Mouse (Mus musculus): ENCODE data around the gene Psg16.
"Not testable (repeated sequence)": the region's sequence is repeated elsewhere in the genome, so short reads cannot be mapped to it uniquely, and the experiment has no call there.

Psg16 gene

GRCm38 (mm10) chr7:17055287-17055946, 18.4 kb upstream of the Psg16 start:
- DNase-seq (ENCODE audit: low spot score in 2 of 2): no peak

GRCm38 (mm10) chr7:17056081-17056581, 17.7 kb upstream of the Psg16 start:
- peak; percentile 89 for DNase-seq (ENCODE audit: low spot score in 2 of 2)

GRCm38 (mm10) chr7:17056601-17057523, 17.0 kb upstream of the Psg16 start:
- peak in 1 of 2 experiments; percentile 38 for DNase-seq (ENCODE audit: low spot score in 2 of 2)

- peak; percentile 52 to 71 for DNase-seq (ENCODE audit: low spot score in 2 of 2)
Observed at GRCm38 (mm10) chr7:17058071-17058689, 15.7 kb upstream of the Psg16 start.

- DNase-seq (ENCODE audit: low spot score in 2 of 2): no peak
Observed at GRCm38 (mm10) chr7:17058816-17059462, 14.9 kb upstream of the Psg16 start.

- DNase-seq (ENCODE audit: low spot score in 2 of 2): no peak
Observed at GRCm38 (mm10) chr7:17059463-17059844, 14.4 kb upstream of the Psg16 start.

- peak; percentile 87 to 88 for DNase-seq (ENCODE audit: low spot score in 2 of 2)
Observed at GRCm38 (mm10) chr7:17060031-17060781, 13.6 kb upstream of the Psg16 start.

- DNase-seq (ENCODE audit: low spot score in 2 of 2): no peak
Observed at GRCm38 (mm10) chr7:17060782-17061605, 12.8 kb upstream of the Psg16 start.

GRCm38 (mm10) chr7:17062389-17062788, 11.5 kb upstream of the Psg16 start, which contains the start of gene Hif3a:
Gene Hif3a (minus strand): TSS chr7:17062427.
- DNase-seq (ENCODE audit: low spot score in 2 of 2): peak in 1 of 2 experiments; percentile 52

GRCm38 (mm10) chr7:17062845-17063244, 11.0 kb upstream of the Psg16 start:
- DNase-seq (ENCODE audit: low spot score in 2 of 2): no peak

GRCm38 (mm10) chr7:17065620-17066019, 8.2 kb upstream of the Psg16 start:
- no peak for DNase-seq (ENCODE audit: low spot score in 2 of 2)

- DNase-seq (ENCODE audit: low spot score in 2 of 2): peak; percentile 89 to 94
Observed at GRCm38 (mm10) chr7:17066412-17066811, 7.4 kb upstream of the Psg16 start.

GRCm38 (mm10) chr7:17067000-17067399, 6.8 kb upstream of the Psg16 start:
- DNase-seq (ENCODE audit: low spot score in 2 of 2): no peak

- not testable (repeated sequence) for DNase-seq (ENCODE audit: low spot score in 2 of 2)
Observed at GRCm38 (mm10) chr7:17067651-17068050, 6.2 kb upstream of the Psg16 start.

- no peak for DNase-seq (ENCODE audit: low spot score in 2 of 2)
Observed at GRCm38 (mm10) chr7:17073513-17073903, 332 bp upstream of the Psg16 start.

GRCm38 (mm10) chr7:17076542-17076941, 2.7 kb downstream of the Psg16 start:
- DNase-seq (ENCODE audit: low spot score in 2 of 2): no peak

GRCm38 (mm10) chr7:17078076-17078654, 4.3 kb downstream of the Psg16 start:
- no peak for DNase-seq (ENCODE audit: low spot score in 2 of 2)

GRCm38 (mm10) chr7:17082766-17083165, 8.9 kb downstream of the Psg16 start:
- no peak for DNase-seq (ENCODE audit: low spot score in 2 of 2)

- DNase-seq (ENCODE audit: low spot score in 2 of 2): no peak
Observed at GRCm38 (mm10) chr7:17087731-17088130, 13.9 kb downstream of the Psg16 start.
